Mouse (Mus musculus) heart, embryonic 16.5 days (tissue): ENCODE results near the gene Ajap1. TPM values are rescaled to one million over a fixed set of nuclear protein-coding genes. Genes with fewer than 3 reads are reported as not detected.
A peak's percentile ranks its signal among the peaks of the same experiment; 100 is the strongest.

Source experiments
- ATAC-seq: fragments of 200-750 bp; cut with Nextera tagmentation; replicated peaks from 2 replicates; pipeline ENCODE4 v1.8.0; 2017; ENCODE audit warnings: moderate number of reproducible peaks; ENCODE audit not compliant: insufficient read depth, low FRiP score; ENCODE audit errors: extremely low read depth
- H3K27ac ChIP-seq: fragments of 300-500 bp; sonication (generic); 2 replicates; pipeline ENCODE4 v1.5.1; 2014; ENCODE audit warnings: mild to moderate bottlenecking, low read length, control low read depth, moderate library complexity
- H3K27me3 ChIP-seq: fragments of 300-500 bp; sonication (generic); 2 replicates; pipeline ENCODE4 v1.6.1; 2014; ENCODE audit warnings: low read length, mixed read lengths; ENCODE audit not compliant: control insufficient read depth, insufficient read depth
- H3K36me3 ChIP-seq: fragments of 300-500 bp; sonication (generic); 2 replicates; pipeline ENCODE4 v1.6.1; 2014; ENCODE audit not compliant: control insufficient read depth, insufficient read depth
- H3K4me1 ChIP-seq: fragments of 300-500 bp; sonication (generic); 2 replicates; pipeline ENCODE4 v1.6.1; 2014; ENCODE audit warnings: low read length, mixed read lengths; ENCODE audit not compliant: control insufficient read depth, insufficient read depth
- H3K4me2 ChIP-seq: fragments of 300-500 bp; sonication (generic); 2 replicates; pipeline ENCODE4 v1.6.1; 2014; ENCODE audit warnings: low read depth, mild to moderate bottlenecking, control low read depth, low read length
- H3K4me3 ChIP-seq: fragments of 300-500 bp; sonication (generic); 2 replicates; pipeline ENCODE4 v1.5.1; 2014; ENCODE audit warnings: mild to moderate bottlenecking, control low read depth, low read length
- H3K9ac ChIP-seq: fragments of 300-500 bp; sonication (generic); 2 replicates; pipeline ENCODE4 v1.6.1; 2014; ENCODE audit warnings: low read length, control low read depth
- H3K9me3 ChIP-seq: fragments of 300-500 bp; sonication (generic); replicated peaks from 2 replicates; pipeline ENCODE4 v1.6.1; 2016; ENCODE audit warnings: low read length; ENCODE audit not compliant: control insufficient read depth
- WGBS: fragments of 180-500 bp; shearing (Covaris S2); extraction: QIAGEN DNeasy Blood & Tissue Kit; methylation state at CpG from one replicate; pipeline ENCODE4 v1.1.7; 2014; 5-methylcytosine and 5-hydroxymethylcytosine counted together
- polyA plus RNA-seq: library from polyadenylated mRNA; unstranded; fragments of >200 nt; fragmentation: Nextera tagmentation; extraction: Ambion mirVana; gene quantifications from 2 replicates; pipeline ENCODE4 v1.2.1, GENCODE M21; 2015

The Ajap1 gene
- polyA plus RNA-seq, 1 experiment from 2014 or later: 0.08 TPM

DNA sequence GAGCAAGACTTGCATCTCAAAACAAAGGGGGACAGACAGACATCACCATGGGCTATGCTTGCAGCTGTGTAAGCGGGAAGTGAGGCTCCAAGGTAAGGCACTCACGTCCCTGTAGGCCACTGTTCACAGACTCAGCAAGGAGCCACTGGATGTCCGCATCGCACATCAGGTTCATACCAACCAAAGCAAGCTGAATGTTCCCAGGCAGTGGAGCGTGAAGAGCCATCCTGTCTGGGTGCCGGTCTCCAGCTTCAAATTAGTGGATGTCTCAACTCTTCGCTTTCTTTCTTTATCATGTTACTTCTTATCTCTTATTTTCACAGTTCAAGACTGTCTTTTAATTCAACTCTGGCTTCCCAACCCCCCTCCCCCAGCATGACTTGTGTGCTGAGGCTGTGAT, 101.2 kb downstream of the Ajap1 start:
- ATAC-seq: no peak
- WGBS: 35% methylated on average over 7 of the region's 7 CpGs
- H3K36me3 ChIP-seq: no peaks in the 10 kb centered on the region

DNA sequence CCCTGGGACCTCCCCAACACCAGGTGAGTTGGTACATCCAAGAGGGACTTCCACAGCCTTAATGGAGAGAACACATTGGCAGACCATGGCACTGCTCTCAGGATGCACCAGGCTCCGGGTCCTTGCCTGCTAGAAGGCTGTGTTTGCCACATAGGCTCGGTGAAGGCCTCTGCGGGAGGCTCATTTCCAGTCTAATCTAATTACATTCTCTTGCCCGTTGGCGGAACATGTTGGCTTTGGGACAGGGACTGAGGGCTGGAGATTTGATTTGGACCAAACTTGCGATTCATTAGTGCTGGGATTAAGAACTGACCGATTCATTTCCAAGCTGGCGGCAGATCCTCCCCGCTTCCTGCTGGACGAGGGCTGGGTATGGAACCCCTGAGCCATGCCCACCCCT, 101.7 kb downstream of the Ajap1 start:
- H3K4me2 ChIP-seq: no peak overlapping the region
- H3K27ac ChIP-seq: no peak overlapping the region
- no peak overlapping the region for H3K4me3 ChIP-seq
- H3K27me3 ChIP-seq: 0 out of 2 replicates have a peak, but pooled peaks cover 2% of the 10 kb centered on the region
- H3K9ac ChIP-seq: no peak overlapping the region
- WGBS: 79% methylated on average over 10 of the region's 10 CpGs
- H3K4me1 ChIP-seq: no peaks in the 10 kb centered on the region
- ATAC-seq: no peak
- no peaks in the 10 kb centered on the region for H3K36me3 ChIP-seq
- H3K9me3 ChIP-seq: no peaks in the 10 kb centered on the region

More for the DNA sequence above, 101.2 kb downstream of the Ajap1 start:
- Histone ChIP-seq H3K4me1 (no peaks in the 10 kb centered on the region), H3K4me2 (no peak overlapping the region), H3K27me3 (0 out of 2 replicates have a peak, but pooled peaks cover 2% of the 10 kb centered on the region), H3K9ac (no peak overlapping the region), H3K27ac (no peak overlapping the region), H3K4me3 (no peak overlapping the region), H3K9me3 (no peaks in the 10 kb centered on the region)

DNA sequence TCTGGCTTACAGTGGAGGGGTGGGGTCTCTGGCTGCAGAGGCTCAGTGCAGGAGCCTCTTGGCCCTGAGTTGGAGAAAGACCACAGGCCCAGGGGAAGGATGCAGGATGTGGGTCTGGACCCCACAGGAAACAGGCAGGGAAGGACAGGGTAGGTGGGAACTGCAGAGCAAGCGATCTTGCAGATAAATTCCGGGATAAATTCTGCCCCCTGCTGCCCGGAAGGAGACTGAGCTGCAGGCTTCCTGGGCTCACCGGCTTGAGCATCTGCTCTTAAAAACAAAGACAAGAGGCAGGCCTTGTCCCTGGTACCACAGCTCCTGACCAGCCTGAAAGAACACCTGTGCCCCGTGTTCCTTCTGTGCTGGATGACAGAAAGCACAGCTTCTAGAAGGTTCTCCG, 104.6 kb downstream of the Ajap1 start:
- no peak for ATAC-seq
- H3K4me2 ChIP-seq: no peak overlapping the region
- no peak overlapping the region for H3K27ac ChIP-seq
- H3K9ac ChIP-seq: no peak overlapping the region
- no peaks in the 10 kb centered on the region for H3K4me1 ChIP-seq
- WGBS: 18% methylated on average over 6 of the region's 6 CpGs
- no peak overlapping the region for H3K4me3 ChIP-seq
- peaks cover 5% of the 10 kb centered on the region; the same call in 1 of the 2 replicates for H3K27me3 ChIP-seq
- no peaks in the 10 kb centered on the region for H3K36me3 ChIP-seq
- no peaks in the 10 kb centered on the region for H3K9me3 ChIP-seq

DNA sequence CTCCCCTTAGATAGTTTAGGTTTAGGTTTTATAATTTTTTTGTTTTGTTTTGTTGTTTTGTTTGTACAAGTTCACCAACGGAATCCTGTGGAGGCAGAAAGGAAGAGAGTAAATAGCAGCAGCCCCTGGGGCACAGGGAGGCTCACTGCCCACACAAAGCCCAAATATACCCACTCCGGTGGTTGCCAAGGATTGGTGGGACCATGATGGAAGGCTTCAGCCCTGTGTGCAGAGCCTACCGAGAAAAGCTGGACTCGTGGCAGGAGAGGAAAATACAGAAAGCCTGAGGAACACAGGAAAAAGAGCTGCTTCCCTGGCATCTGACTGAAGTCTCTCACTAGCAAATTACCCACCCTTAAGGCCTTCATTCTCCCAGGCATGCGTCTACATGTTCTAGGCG, 108.4 kb downstream of the Ajap1 start:
- H3K4me1 ChIP-seq: no peaks in the 10 kb centered on the region
- 77% methylated on average over 6 of the region's 6 CpGs for WGBS
- H3K4me3 ChIP-seq: no peak overlapping the region
- H3K27ac ChIP-seq: no peak overlapping the region
- no peak overlapping the region for H3K9ac ChIP-seq
- no peaks in the 10 kb centered on the region for H3K36me3 ChIP-seq
- H3K4me2 ChIP-seq: no peak overlapping the region
- ATAC-seq: no peak
- H3K27me3 ChIP-seq: peaks cover 5% of the 10 kb centered on the region; the same call in 1 of the 2 replicates
- no peaks in the 10 kb centered on the region for H3K9me3 ChIP-seq

DNA sequence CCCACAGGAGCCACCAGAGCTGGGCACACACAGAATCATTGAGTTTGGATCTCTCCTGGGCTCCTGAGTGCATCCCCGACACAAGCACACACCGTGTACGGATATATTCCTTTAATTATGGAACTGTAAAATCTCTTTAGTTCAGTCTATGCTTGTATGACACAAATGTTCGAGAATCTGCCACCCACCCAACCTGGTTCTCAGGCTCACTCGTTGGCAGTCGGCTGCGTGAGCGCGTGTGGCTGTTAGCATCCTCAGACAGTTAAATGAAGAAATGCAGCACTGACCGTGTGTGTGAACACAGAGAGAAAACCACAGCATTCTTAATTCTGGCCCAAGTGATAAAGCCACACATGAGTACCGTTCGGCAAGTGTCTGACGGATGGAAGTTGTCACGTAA, 109.5 kb downstream of the Ajap1 start:
- Histone ChIP-seq H3K4me2 (no peak overlapping the region), H3K27ac (no peak overlapping the region), H3K9me3 (no peaks in the 10 kb centered on the region), H3K4me3 (no peak overlapping the region), H3K9ac (no peak overlapping the region), H3K36me3 (no peaks in the 10 kb centered on the region), H3K27me3 (peaks cover 7% of the 10 kb centered on the region; the same call in 1 of the 2 replicates), H3K4me1 (no peaks in the 10 kb centered on the region)
- WGBS: 86% methylated on average over 14 of the region's 14 CpGs
- ATAC-seq: no peak

DNA sequence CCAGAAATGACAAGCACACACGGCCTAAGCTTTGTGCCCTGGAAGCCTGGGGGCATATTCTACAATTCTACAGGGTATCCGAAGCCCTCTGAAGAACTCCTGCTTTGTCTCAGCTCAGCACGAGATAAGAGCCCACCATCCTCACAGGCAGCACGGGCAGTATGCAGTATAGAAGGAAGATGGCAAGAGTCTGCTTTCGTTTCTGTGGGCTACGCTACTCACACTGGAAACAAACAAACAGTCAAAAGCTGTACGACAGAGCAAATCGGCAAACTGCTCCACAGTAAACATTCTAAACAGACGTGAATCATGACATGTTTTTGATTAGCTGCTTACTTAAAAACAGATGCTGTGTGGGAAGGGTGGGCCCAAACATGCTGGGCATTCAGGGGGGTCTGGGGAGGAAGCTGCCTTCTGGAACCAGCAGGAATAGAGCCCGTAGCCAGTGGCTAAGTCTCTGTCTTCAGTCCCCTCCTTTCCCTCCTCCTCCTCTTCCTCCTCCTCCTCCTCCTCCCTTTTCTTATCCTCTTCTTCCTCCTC, 113.9 kb downstream of the Ajap1 start:
- Histone ChIP-seq H3K4me1 (no peaks in the 10 kb centered on the region), H3K27ac (no peak overlapping the region), H3K9ac (no peak overlapping the region), H3K9me3 (no peaks in the 10 kb centered on the region), H3K4me2 (no peak overlapping the region), H3K36me3 (no peaks in the 10 kb centered on the region), H3K27me3 (peaks cover 6% of the 10 kb centered on the region; the same call in 1 of the 2 replicates), H3K4me3 (no peak overlapping the region)
- WGBS: 47% methylated on average over 10 of the region's 10 CpGs
- ATAC-seq: no peak

DNA sequence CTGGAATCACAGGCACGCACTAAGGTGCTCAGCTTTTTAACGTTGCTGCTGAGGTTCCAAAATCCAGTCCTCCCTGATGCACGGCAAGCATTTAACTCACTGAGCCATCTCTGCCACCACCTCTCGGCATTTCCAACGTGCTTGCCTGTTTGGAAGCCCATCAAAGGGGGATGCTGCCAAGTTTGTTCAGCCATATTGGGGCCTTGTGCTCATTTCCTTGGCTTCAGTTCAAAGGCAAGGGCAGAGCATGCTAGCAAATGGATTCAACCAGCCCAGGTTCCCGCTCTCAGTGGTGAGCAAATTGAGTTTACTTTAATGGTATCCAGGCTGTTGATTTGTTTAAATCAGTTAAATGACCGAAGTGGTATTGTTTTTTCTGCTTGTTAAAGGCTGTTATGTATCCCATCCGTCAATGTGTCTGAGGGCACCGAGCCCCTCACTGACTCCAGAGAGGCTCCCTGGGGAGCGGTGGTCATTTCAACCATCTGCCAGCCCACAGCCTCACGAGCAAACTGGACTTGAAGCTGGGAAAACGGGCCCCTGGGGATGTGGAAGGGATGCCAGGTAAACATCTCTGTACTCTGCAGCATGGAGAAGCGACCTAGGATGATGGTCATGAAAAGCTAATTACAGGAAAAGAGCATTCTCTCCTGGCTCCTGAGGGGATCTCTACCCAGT, 121.6 kb downstream of the Ajap1 start:
- no peak overlapping the region for H3K27ac ChIP-seq
- H3K9ac ChIP-seq: no peak overlapping the region
- no peak overlapping the region for H3K4me2 ChIP-seq
- 34% methylated on average over 13 of the region's 13 CpGs for WGBS
- no peaks in the 10 kb centered on the region for H3K4me1 ChIP-seq
- ATAC-seq: no peak
- no peak overlapping the region for H3K4me3 ChIP-seq
- H3K27me3 ChIP-seq: no peaks in the 10 kb centered on the region
- H3K36me3 ChIP-seq: no peaks in the 10 kb centered on the region
- H3K9me3 ChIP-seq: no peaks in the 10 kb centered on the region

DNA sequence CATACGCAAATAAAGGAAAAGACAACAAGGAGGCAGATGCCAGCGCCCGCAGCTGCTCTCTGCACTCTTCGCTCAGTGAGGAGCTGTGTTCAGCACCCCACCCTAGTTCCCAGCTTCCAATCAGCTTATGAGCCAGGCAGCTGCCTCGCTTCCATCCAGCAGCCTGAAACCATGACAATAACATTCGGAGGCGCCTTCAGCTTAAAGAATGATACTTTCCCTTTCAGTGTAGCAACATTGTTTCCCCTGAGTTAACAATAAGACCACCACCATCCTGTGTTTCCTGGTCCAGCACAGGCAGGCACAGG, 124.4 kb downstream of the Ajap1 start:
- Histone ChIP-seq H3K4me3 (no peak overlapping the region), H3K27me3 (no peaks in the 10 kb centered on the region), H3K27ac (no peak overlapping the region), H3K4me2 (no peak overlapping the region), H3K4me1 (no peaks in the 10 kb centered on the region), H3K9ac (no peak overlapping the region), H3K36me3 (no peaks in the 10 kb centered on the region), H3K9me3 (no peaks in the 10 kb centered on the region)
- peak; percentile 47; the same call in 1 of the 2 replicates for ATAC-seq
- WGBS: 61% methylated on average over 7 of the region's 7 CpGs

DNA sequence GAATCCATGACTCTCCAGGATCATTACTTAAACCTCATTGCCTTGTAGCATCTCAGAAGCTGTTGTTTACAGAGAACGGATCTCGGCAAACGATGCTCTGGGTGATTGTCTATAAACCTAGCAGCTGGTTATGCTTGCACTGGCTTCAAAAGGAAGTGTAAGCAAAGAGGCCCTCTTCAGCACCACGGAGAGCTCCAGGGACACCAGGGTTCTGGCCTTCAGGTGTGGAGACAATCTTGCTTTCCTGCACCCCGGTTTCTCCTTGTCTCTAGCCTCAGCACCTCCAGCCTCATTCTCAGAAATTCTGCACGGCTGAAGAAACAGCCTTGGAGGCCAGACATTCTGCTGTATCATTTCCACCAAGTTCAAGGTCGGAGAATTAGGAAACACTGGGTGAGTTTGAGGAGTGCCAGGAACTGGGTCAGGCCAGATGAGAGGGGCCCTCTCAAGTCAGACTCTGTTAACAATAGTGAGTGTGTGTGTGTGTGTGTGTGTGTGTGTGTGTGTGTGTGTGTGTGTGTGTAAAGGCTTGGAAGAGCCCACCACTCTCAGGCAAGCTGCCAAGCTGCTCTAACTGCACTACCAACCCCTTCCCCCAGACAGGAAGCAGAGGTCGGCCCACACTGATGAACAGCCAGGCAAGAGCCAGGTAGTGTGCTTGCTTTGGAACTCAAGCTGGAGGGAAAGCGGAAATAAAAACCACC, 124.9 kb downstream of the Ajap1 start:
- peak; percentile 39; the same call in 1 of the 2 replicates for ATAC-seq
- H3K9ac ChIP-seq: no peak overlapping the region
- no peaks in the 10 kb centered on the region for H3K36me3 ChIP-seq
- H3K4me3 ChIP-seq: no peak overlapping the region
- H3K27ac ChIP-seq: no peak overlapping the region
- no peaks in the 10 kb centered on the region for H3K4me1 ChIP-seq
- H3K27me3 ChIP-seq: no peaks in the 10 kb centered on the region
- 44% methylated on average over 9 of the region's 9 CpGs for WGBS
- no peaks in the 10 kb centered on the region for H3K9me3 ChIP-seq
- H3K4me2 ChIP-seq: no peak overlapping the region
